ENCODE assay signal across 10 mouse cellular contexts in genomic region chr5:77148021-77148621, GRCm38 (mm10). TPM values are rescaled to one million over a fixed set of nuclear protein-coding genes. Genes with fewer than 3 reads are reported as not detected.
DNase-seq lines count a peak whose midpoint lies in the region; ATAC-seq and TF ChIP-seq lines count a peak whose summit lies in the region.
"Had no signal": no experiment of that assay in that cellular context is flagged by ENCODE, and none has a peak within 500 bp of the region (broad histone marks: within the 10 kb centered on the region; RNA-seq: fewer than 3 reads in every experiment).

No protein-coding gene starts in this region.

- no peaks in the 10 kb centered on the region for H3K9me3 ChIP-seq in heart, embryonic 16.5 days (replicated peaks; ENCODE audit: control insufficient read depth, low read length)
- H3K9me3 ChIP-seq in lung, postnatal 0 days (ENCODE audit: low read length), result no peaks in the 10 kb centered on the region
- H3K9me3 ChIP-seq: stomach, embryonic 15.5 days had no signal

- no peak for TF ChIP-seq EP300 in lung, postnatal 0 days (IDR thresholded peaks at IDR 0.05)

- no peak for TF ChIP-seq CTCF in lung, postnatal 0 days (IDR thresholded peaks at IDR 0.05)

- WGBS in heart, embryonic 16.5 days, result 48% methylated on average over 6 of the region's 6 CpGs
- WGBS in lung, postnatal 0 days, result 23% methylated on average over 6 of the region's 6 CpGs

- H3K36me3 ChIP-seq in heart, embryonic 16.5 days (ENCODE audit: control insufficient read depth, insufficient read depth), result no peaks in the 10 kb centered on the region
- no peaks in the 10 kb centered on the region for H3K36me3 ChIP-seq in lung, postnatal 0 days (ENCODE audit: insufficient read depth, low read length)
- H3K36me3 ChIP-seq: stomach, embryonic 15.5 days had no signal

- no peak overlapping the region for H3K4me2 ChIP-seq in heart, embryonic 16.5 days (ENCODE audit: low read depth, low read length)
- no peak overlapping the region for H3K4me2 ChIP-seq in lung, postnatal 0 days (replicated peaks; ENCODE audit: low read depth, low read length)
- H3K4me2 ChIP-seq: stomach, embryonic 15.5 days had no signal

- peak; percentile 78 for ATAC-seq in heart, embryonic 16.5 days (replicated peaks; ENCODE audit: extremely low read depth, insufficient read depth, low FRiP score)
- ATAC-seq in lung, postnatal 0 days, result no peak
- ATAC-seq in activated CD4-positive, CD25-positive, alpha-beta regulatory T cell, adult 4 months, result peak; percentile 27

- peak overlapping the region; percentile 61 for H3K27ac ChIP-seq in heart, embryonic 16.5 days (ENCODE audit: low read length)
- peak overlapping the region; percentile 75 for H3K27ac ChIP-seq in lung, postnatal 0 days (ENCODE audit: low read length)
- H3K27ac ChIP-seq: stomach, embryonic 15.5 days had no signal

- DNase-seq in heart, postnatal 14 days, result no peak
- DNase-seq in lung, postnatal 0 days (ENCODE audit: low spot score), result peak; percentile 52
- no peak for DNase-seq in lung, postnatal 10 days
- DNase-seq in kidney, postnatal 4 days, result peak; percentile 51 to 65
- DNase-seq in layer of hippocampus, adult 9-10 months (ENCODE audit: low spot score), result no peak
- no peak for DNase-seq in adrenal gland, postnatal 4 days (ENCODE audit: low spot score in 2 of 2)
- DNase-seq: cerebellum, postnatal 36 days had no signal

- no peaks in the 10 kb centered on the region for H3K27me3 ChIP-seq in heart, embryonic 16.5 days (ENCODE audit: control insufficient read depth, insufficient read depth, low read length)
- no peaks in the 10 kb centered on the region for H3K27me3 ChIP-seq in lung, postnatal 0 days (replicated peaks; ENCODE audit: insufficient read depth, low read length)
- H3K27me3 ChIP-seq: stomach, embryonic 15.5 days had no signal

- no peak overlapping the region for H3K9ac ChIP-seq in heart, embryonic 16.5 days (ENCODE audit: low read length)
- no peak overlapping the region for H3K9ac ChIP-seq in lung, postnatal 0 days (replicated peaks; ENCODE audit: low read depth)
- H3K9ac ChIP-seq: stomach, embryonic 15.5 days had no signal

- H3K4me3 ChIP-seq in heart, embryonic 16.5 days (ENCODE audit: low read length), result no peak overlapping the region
- H3K4me3 ChIP-seq in lung, postnatal 0 days (ENCODE audit: low read depth, low read length), result no peak overlapping the region
- H3K4me3 ChIP-seq: stomach, embryonic 15.5 days had no signal

- intact Hi-C loops in heart, postnatal 14 days (cut with DNase I), result no loop called here

- peaks cover 10% of the 10 kb centered on the region for H3K4me1 ChIP-seq in heart, embryonic 16.5 days (ENCODE audit: control insufficient read depth, insufficient read depth, low read length)
- no peaks in the 10 kb centered on the region for H3K4me1 ChIP-seq in lung, postnatal 0 days (ENCODE audit: insufficient read depth, low read depth, low read length)
- H3K4me1 ChIP-seq: stomach, embryonic 15.5 days had no signal

RNA-seq across cellular contexts. Expression of gene Hopx, which starts 33.2 kb away (rescaled TPM):
- 16.7 and 21.9 TPM in 2 replicates for polyA plus RNA-seq in heart, embryonic 16.5 days (2015; fragmentation: Nextera tagmentation; extraction: Ambion mirVana)
- total RNA-seq in heart, postnatal 14 days (2021), result 100 to 1,000 TPM; 496 to 513 TPM
- 49.0 and 49.5 TPM in 2 replicates for polyA plus RNA-seq in lung, postnatal 0 days (2015; fragmentation: Nextera tagmentation; extraction: Ambion mirVana)
- polyA plus RNA-seq in activated CD4-positive, CD25-positive, alpha-beta regulatory T cell, adult 4 months (2017; shearing (Covaris generic)), result 10 to 100 TPM; 17.5 to 20.6 TPM
- total RNA-seq in adrenal gland, postnatal 4 days (2021), result 1 to 10 TPM; 4.8 to 7.2 TPM

Comparison
In these comparisons a context has a peak if more than half of its experiments do, and no peak if none do; other contexts are left out.
1. DNase-seq: peak in lung, postnatal 0 days (single experiment) and kidney, postnatal 4 days (2 of 2); none in heart, postnatal 14 days (0 of 2), lung, postnatal 10 days (single experiment), layer of hippocampus, adult 9-10 months (single experiment) and adrenal gland, postnatal 4 days (0 of 2).